Mouse (Mus musculus): ENCODE data around the gene Dstyk. TPM values are rescaled to one million over a fixed set of nuclear protein-coding genes. Genes with fewer than 3 reads are reported as not detected.
A peak's percentile ranks its signal among the peaks of the same experiment; 100 is the strongest.

Gene Dstyk
- total RNA-seq (2012; rRNA removed) (0.21 and 0.25 TPM in 2 replicates), total RNA-seq (2014; rRNA removed) (0.12 and 0.19 TPM in 2 replicates), polyA plus RNA-seq (2012; ENCODE audit: insufficient read length, low read depth) (0.59 and 0.72 TPM in 2 replicates)

GRCm38 (mm10) chr1:132417319-132418251 lies at the start of gene Dstyk:
Dstyk (plus strand) TSS chr1:132417555.
- dilution Hi-C loops (cut with MboI; ENCODE audit: extremely low pct_ligation_motif_present, extremely low pct_unique_long_range_greater_than_20kb, low sequenced_read_pairs): no loop called here
- peaks cover 40% of the 10 kb centered on the region for H3K27me3 ChIP-seq (replicated peaks)
- in situ Hi-C loops (cut with MboI; ENCODE audit: low pct_ligation_motif_present, low pct_unique_long_range_greater_than_20kb, low sequenced_read_pairs): no loop called here
- TF ChIP-seq UBTF (IDR thresholded peaks at IDR 0.05; ENCODE audit: low read depth, low read length) (peak; percentile 99), E2F4 (IDR thresholded peaks at IDR 0.05; ENCODE audit: insufficient replicate concordance, low read depth, low read length) (no peak), ELF1 (IDR thresholded peaks at IDR 0.05; ENCODE audit: low read depth, low read length) (peak; percentile 47), MXI1 (IDR thresholded peaks at IDR 0.05; ENCODE audit: low read depth, low read length) (no peak), MAZ (IDR thresholded peaks at IDR 0.05; ENCODE audit: low read depth, low read length) (0 out of 2 replicates have a peak, but pooled peaks have one; percentile 32), POLR2A (IDR thresholded peaks at IDR 0.05; ENCODE audit: low read depth, low read length) (0 out of 2 replicates have a peak, but pooled peaks have one; percentile 24), JUN (IDR thresholded peaks at IDR 0.05; ENCODE audit: insufficient read depth, low read depth, low read length) (no peak), USF1 (IDR thresholded peaks at IDR 0.05; ENCODE audit: low read depth, low read length) (no peak), CTCF (conservative IDR thresholded peaks at IDR 0.05 in 1 of 2, IDR thresholded peaks at IDR 0.05 in 1 of 2; ENCODE audit: low read depth in 2 of 2, low read length in 2 of 2) (peak in 1 of 2 experiments; percentile 59; a peak in 2 of 4 replicates), ETS1 (conservative IDR thresholded peaks at IDR 0.05; ENCODE audit: low read depth, low read length) (0 out of 2 replicates have a peak, but pooled peaks have one; percentile 15), TCF12 (IDR thresholded peaks at IDR 0.05; ENCODE audit: low read depth, low read length) (no peak; the same call in 1 of the 2 replicates), MAX (IDR thresholded peaks at IDR 0.05; ENCODE audit: low read length) (peak; percentile 62; the same call in 1 of the 2 replicates), CHD2 (IDR thresholded peaks at IDR 0.05; ENCODE audit: low read length) (no peak), ZC3H11A (IDR thresholded peaks at IDR 0.05; ENCODE audit: low read depth, low read length) (no peak), MAFK (IDR thresholded peaks at IDR 0.05; ENCODE audit: insufficient replicate concordance, low read length) (no peak), RAD21 (IDR thresholded peaks at IDR 0.05; ENCODE audit: low read depth, low read length) (no peak; the same call in 1 of the 2 replicates), ZNF384 (IDR thresholded peaks at IDR 0.05; ENCODE audit: low read depth, low read length) (no peak), SMC3 (IDR thresholded peaks at IDR 0.05; ENCODE audit: low read depth, low read length) (no peak), POLR2AphosphoS2 (IDR thresholded peaks at IDR 0.05; ENCODE audit: low read depth, low read length) (no peak), RCOR1 (conservative IDR thresholded peaks at IDR 0.05; ENCODE audit: low read depth, low read length) (no peak), SIN3A (IDR thresholded peaks at IDR 0.05; ENCODE audit: low read length) (peak; percentile 66; the same call in 1 of the 2 replicates), ZKSCAN1 (IDR thresholded peaks at IDR 0.05; ENCODE audit: borderline replicate concordance, low read depth, low read length) (no peak), KAT2A (IDR thresholded peaks at IDR 0.05; ENCODE audit: insufficient replicate concordance, low read length) (peak; percentile 50; the same call in 1 of the 2 replicates), MYC (IDR thresholded peaks at IDR 0.05; ENCODE audit: low read depth, low read length) (no peak), USF2 (conservative IDR thresholded peaks at IDR 0.05; ENCODE audit: low read depth, low read length) (no peak), JUND (conservative IDR thresholded peaks at IDR 0.05; ENCODE audit: low read depth, low read length) (no peak), TBP (conservative IDR thresholded peaks at IDR 0.05; ENCODE audit: low read depth, low read length) (no peak), NRF1 (IDR thresholded peaks at IDR 0.05; ENCODE audit: low read depth, low read length) (no peak), BHLHE40 (IDR thresholded peaks at IDR 0.05; ENCODE audit: low read depth, low read length) (no peak), ZMIZ1 (IDR thresholded peaks at IDR 0.05; ENCODE audit: low read depth, low read length) (0 out of 2 replicates have a peak, but pooled peaks have one; percentile 33), NELFE (IDR thresholded peaks at IDR 0.05; ENCODE audit: low read depth, low read length) (0 out of 2 replicates have a peak, but pooled peaks have one; percentile 11), CHD1 (IDR thresholded peaks at IDR 0.05; ENCODE audit: low read depth, low read length) (0 out of 2 replicates have a peak, but pooled peaks have one; percentile 27), MEF2A (IDR thresholded peaks at IDR 0.05; ENCODE audit: borderline replicate concordance, low read depth, low read length) (peak; percentile 30; the same call in 1 of the 2 replicates), IRF4 (IDR thresholded peaks at IDR 0.05; ENCODE audit: low read depth, low read length) (0 out of 2 replicates have a peak, but pooled peaks have one; percentile 8), GABPA (IDR thresholded peaks at IDR 0.05; ENCODE audit: insufficient replicate concordance, low read depth, low read length) (no peak; the same call in 1 of the 2 replicates), EP300 (IDR thresholded peaks at IDR 0.05; ENCODE audit: low read length) (no peak)

More at GRCm38 (mm10) chr1:132417319-132418251, at the start of gene Dstyk:
- Histone ChIP-seq H3K4me2 (ENCODE audit: insufficient read depth, low read depth, poor library complexity, severe bottlenecking) (peak within 1 kb of the TSS; percentile 57), H3K4me1 (ENCODE audit: control insufficient read depth in 1 of 2, insufficient read depth in 2 of 2) (peaks cover 0 to 22% of the 10 kb centered on the region in 2 experiments; a peak in 2 of 4 replicates), H3K79me2 (replicated peaks; ENCODE audit: control insufficient read depth, extremely low read depth, insufficient read depth, poor library complexity, severe bottlenecking) (no peaks in the 10 kb centered on the region), H3K27ac (ENCODE audit: insufficient read depth, low read depth) (no peak within 1 kb of the TSS), H3K4me3 (replicated peaks in 1 of 3; ENCODE audit: low read depth in 2 of 3, low read length in 2 of 3, poor library complexity in 1 of 3) (peak within 1 kb of the TSS; percentile 37 to 53 (median 47)), H3K36me3 (replicated peaks in 1 of 2; ENCODE audit: control insufficient read depth in 1 of 2, insufficient read depth in 1 of 2, low read length in 1 of 2) (no peaks in the 10 kb centered on the region), H3K9ac (ENCODE audit: insufficient read depth, low read depth) (peak within 1 kb of the TSS; percentile 39), H3K9me3 (replicated peaks; ENCODE audit: low read length) (no peaks in the 10 kb centered on the region)
- peak; percentile 73 for DNase-seq (ENCODE audit: extremely low read depth)

Data from CH12.LX (cell line).